Mouse (Mus musculus): ENCODE measurements at regions not wholly inside any gene's neighbourhood (a gene's known extent, or its start where the extent isn't known, plus 50 kb on each side); places are given as distances from the start of the nearest gene placed in this dataset.

DNA sequence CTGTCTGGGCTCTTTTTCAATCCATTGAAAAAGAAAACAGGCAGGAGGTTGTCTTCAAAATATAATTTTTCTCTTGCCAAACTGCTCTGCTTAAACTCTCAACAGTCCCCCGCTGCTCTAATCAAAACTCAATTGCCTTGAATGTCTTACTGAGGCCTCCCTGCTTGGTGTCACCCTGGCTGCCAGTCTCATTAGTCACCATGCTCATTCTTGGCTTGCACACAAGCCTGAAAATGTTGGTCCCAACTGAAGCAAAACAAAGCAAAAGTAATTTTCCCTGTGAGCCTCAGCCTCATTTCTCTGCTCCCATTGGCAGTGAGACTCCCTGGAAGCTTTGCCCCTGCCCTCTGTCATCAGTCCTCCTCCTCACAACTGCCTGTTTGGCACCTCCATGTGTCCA, 288.1 kb upstream of the Lmcd1 start:
- Histone ChIP-seq H3K4me1 (ENCODE audit: control insufficient read depth, insufficient read depth, low read length) (no peaks in the 10 kb centered on the region), H3K79me2 (ENCODE audit: control insufficient read depth, insufficient read depth, low read length) (no peaks in the 10 kb centered on the region), H3K36me3 (ENCODE audit: control insufficient read depth, insufficient read depth, low read length) (no peaks in the 10 kb centered on the region), H3K4me3 (ENCODE audit: insufficient read depth, low read depth, low read length) (no peak overlapping the region), H3K27me3 (ENCODE audit: control insufficient read depth, insufficient read depth, low read length) (no peaks in the 10 kb centered on the region), H3K27ac (replicated peaks; ENCODE audit: insufficient read depth, low read depth, low read length) (no peak overlapping the region), H3K9ac (ENCODE audit: low read depth, low read length) (no peak overlapping the region)
- 37% methylated on average over 1 of the region's 1 CpGs for WGBS
- no peak for TF ChIP-seq POLR2A (IDR thresholded peaks at IDR 0.05; ENCODE audit: extremely low read depth, insufficient read depth, low read length)
- no peak for TF ChIP-seq CTCF (IDR thresholded peaks at IDR 0.05; ENCODE audit: low read depth, low read length)
- no peak for DNase-seq (ENCODE audit: extremely low read depth, low read depth, low spot score)

DNA sequence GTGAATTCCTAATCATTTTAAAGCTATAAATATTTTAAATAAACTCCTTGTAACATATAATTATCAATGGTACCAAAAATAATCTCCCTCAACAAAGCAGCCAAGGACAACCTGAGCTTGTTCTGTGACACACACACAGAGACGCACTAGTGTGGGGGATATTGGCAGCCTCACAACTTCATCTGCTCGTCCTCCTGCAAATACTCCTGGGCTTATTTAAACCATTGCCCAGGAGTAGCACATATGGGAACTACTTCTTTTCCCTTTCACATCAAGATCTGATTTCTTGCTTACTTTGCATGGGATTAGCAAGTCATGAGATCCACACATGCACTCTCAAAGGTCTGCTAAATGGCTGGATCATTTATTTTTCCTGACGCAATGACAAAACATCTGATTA, 277.7 kb upstream of the Lmcd1 start:
- no peak for DNase-seq (ENCODE audit: extremely low read depth, low read depth, low spot score)
- WGBS = 81% methylated on average over 3 of the region's 3 CpGs
- Histone ChIP-seq H3K27ac (replicated peaks; ENCODE audit: insufficient read depth, low read depth, low read length) (no peak overlapping the region), H3K4me1 (ENCODE audit: control insufficient read depth, insufficient read depth, low read length) (no peaks in the 10 kb centered on the region), H3K27me3 (ENCODE audit: control insufficient read depth, insufficient read depth, low read length) (no peaks in the 10 kb centered on the region), H3K4me3 (ENCODE audit: insufficient read depth, low read depth, low read length) (no peak overlapping the region), H3K79me2 (ENCODE audit: control insufficient read depth, insufficient read depth, low read length) (no peaks in the 10 kb centered on the region), H3K9ac (ENCODE audit: low read depth, low read length) (no peak overlapping the region), H3K36me3 (ENCODE audit: control insufficient read depth, insufficient read depth, low read length) (no peaks in the 10 kb centered on the region)
- TF ChIP-seq POLR2A (IDR thresholded peaks at IDR 0.05; ENCODE audit: extremely low read depth, insufficient read depth, low read length) = no peak
- TF ChIP-seq CTCF (IDR thresholded peaks at IDR 0.05; ENCODE audit: low read depth, low read length) = no peak

DNA sequence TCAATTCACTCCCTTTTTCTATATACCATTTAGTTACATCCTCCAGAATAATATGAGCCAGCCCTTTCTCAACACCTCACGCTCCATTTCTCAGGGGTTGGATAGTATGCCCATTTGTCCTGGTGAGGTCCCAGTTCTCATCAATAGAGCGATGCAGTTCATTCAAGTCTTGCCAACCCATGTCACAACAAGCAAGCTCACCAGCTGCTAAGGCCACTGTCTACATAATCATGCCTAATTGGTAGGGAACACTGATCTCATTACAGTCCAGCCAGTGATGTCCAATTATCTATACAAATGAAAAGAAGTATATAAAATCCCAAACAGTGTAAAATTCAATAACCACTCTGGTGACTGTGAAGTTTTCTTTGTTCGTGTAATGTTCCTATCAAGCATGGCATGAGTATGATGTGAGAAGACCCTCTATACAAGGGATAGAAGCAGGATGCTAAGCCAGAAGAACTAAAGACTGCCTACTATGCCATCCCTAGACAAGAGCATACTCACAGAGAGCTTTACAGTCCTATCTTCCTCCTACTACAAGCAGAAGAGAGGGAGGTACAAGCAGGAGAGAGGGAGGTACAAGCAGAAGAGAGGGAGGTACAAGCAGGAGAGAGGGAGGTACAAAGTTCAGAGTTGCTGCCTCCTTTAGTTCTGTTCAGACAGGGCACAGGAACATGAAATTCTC, 269.6 kb upstream of the Lmcd1 start:
- 80% methylated on average over 3 of the region's 3 CpGs for WGBS

DNA sequence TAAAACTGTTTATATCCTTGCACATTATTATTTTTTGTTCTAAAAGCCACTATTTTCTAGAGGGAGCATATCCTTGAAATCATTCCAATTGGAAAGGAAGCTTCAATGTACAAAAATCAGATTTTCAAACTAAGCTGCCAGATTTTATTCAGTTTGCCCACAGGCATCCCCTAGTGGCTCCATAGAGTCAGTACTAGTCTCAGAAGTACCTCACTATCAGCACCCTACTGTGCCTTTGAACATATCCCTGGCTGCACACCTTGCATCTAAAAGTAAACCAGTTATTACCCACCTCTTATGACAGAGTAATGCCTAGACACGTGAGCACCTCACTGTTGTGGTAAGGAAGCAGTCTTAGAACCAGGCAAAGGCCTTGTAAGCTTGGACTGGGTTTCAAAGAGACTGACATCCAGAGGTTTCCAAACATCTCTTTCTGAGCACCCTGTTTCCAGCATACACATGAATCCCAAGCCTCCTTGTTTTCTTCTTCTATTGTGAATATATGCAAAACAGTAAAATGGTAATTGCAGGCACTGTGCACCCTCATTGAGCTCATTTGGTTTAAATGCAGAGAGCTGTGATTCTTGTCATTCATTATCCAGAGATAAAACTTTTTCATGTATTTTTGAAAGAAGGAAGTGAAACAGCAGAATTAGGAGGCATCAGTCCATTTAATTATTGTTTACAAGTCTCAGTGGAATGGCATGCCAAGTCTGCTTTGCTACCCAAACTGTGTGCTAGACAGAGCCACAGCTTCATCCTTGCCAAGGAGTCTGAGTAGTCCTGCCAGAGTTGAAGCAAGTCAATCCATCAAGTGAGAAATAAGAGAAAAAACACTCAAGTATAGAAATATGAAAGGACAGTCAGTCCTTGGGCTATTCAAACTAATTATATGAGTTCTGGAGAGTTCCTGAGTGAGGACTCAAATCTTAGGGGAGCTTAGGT, 247.0 kb upstream of the Lmcd1 start:
- Histone ChIP-seq H3K79me2 (ENCODE audit: control insufficient read depth, insufficient read depth, low read length) (no peaks in the 10 kb centered on the region), H3K4me3 (ENCODE audit: insufficient read depth, low read depth, low read length) (no peak overlapping the region), H3K9ac (ENCODE audit: low read depth, low read length) (no peak overlapping the region), H3K36me3 (ENCODE audit: control insufficient read depth, insufficient read depth, low read length) (no peaks in the 10 kb centered on the region), H3K27me3 (ENCODE audit: control insufficient read depth, insufficient read depth, low read length) (no peaks in the 10 kb centered on the region), H3K27ac (replicated peaks; ENCODE audit: insufficient read depth, low read depth, low read length) (no peak overlapping the region), H3K4me1 (ENCODE audit: control insufficient read depth, insufficient read depth, low read length) (no peaks in the 10 kb centered on the region)
- DNase-seq (ENCODE audit: extremely low read depth, low read depth, low spot score) = peak; percentile 24
- 49% methylated on average over 1 of the region's 1 CpGs for WGBS
- TF ChIP-seq CTCF (IDR thresholded peaks at IDR 0.05; ENCODE audit: low read depth, low read length) (no peak), POLR2A (IDR thresholded peaks at IDR 0.05; ENCODE audit: extremely low read depth, insufficient read depth, low read length) (no peak)

More for the DNA sequence above, 269.6 kb upstream of the Lmcd1 start:
- Histone ChIP-seq H3K4me1 (ENCODE audit: control insufficient read depth, insufficient read depth, low read length) (no peaks in the 10 kb centered on the region), H3K79me2 (ENCODE audit: control insufficient read depth, insufficient read depth, low read length) (no peaks in the 10 kb centered on the region), H3K4me3 (ENCODE audit: insufficient read depth, low read depth, low read length) (no peak overlapping the region), H3K9ac (ENCODE audit: low read depth, low read length) (no peak overlapping the region), H3K27ac (replicated peaks; ENCODE audit: insufficient read depth, low read depth, low read length) (no peak overlapping the region), H3K36me3 (ENCODE audit: control insufficient read depth, insufficient read depth, low read length) (no peaks in the 10 kb centered on the region), H3K27me3 (ENCODE audit: control insufficient read depth, insufficient read depth, low read length) (no peaks in the 10 kb centered on the region)
- DNase-seq (ENCODE audit: extremely low read depth, low read depth, low spot score) = no peak
- no peak for TF ChIP-seq POLR2A (IDR thresholded peaks at IDR 0.05; ENCODE audit: extremely low read depth, insufficient read depth, low read length)
- TF ChIP-seq CTCF (IDR thresholded peaks at IDR 0.05; ENCODE audit: low read depth, low read length) = no peak

DNA sequence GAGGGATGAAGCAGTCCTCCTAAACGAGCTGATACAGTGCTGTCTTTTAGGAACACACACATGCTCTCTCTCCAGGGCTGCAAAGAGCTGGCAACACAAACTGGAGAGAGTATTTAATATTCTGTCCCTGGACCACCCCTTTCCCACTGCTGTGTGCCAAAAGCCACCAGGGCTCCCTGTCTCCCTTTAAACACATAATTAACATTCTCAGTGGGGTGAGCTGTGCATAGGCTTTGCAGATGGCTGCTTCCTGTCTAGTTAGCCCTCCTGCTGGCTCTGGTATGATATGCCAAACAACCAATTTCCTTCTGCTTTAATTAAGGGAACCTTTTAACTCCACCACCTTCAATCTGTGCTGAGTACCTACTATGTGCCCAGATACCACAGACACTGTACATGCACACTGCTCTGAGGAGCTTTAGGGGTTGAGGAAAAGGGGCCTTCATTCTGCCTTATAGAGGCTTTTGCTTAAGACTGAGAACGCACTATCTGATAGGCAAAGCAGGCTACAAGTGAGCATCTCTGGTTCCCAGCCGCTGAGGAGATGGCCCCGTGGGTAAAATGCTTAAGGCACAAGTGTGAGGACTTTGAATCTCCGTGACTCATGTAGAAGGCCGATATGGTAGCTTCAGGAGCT, 222.9 kb upstream of the Lmcd1 start:
- Histone ChIP-seq H3K4me1 (ENCODE audit: control insufficient read depth, insufficient read depth, low read length) (no peaks in the 10 kb centered on the region), H3K27me3 (ENCODE audit: control insufficient read depth, insufficient read depth, low read length) (no peaks in the 10 kb centered on the region), H3K27ac (replicated peaks; ENCODE audit: insufficient read depth, low read depth, low read length) (no peak overlapping the region), H3K79me2 (ENCODE audit: control insufficient read depth, insufficient read depth, low read length) (no peaks in the 10 kb centered on the region), H3K4me3 (ENCODE audit: insufficient read depth, low read depth, low read length) (no peak overlapping the region), H3K36me3 (ENCODE audit: control insufficient read depth, insufficient read depth, low read length) (no peaks in the 10 kb centered on the region), H3K9ac (ENCODE audit: low read depth, low read length) (no peak overlapping the region)
- TF ChIP-seq POLR2A (IDR thresholded peaks at IDR 0.05; ENCODE audit: extremely low read depth, insufficient read depth, low read length) = no peak
- no peak for TF ChIP-seq CTCF (IDR thresholded peaks at IDR 0.05; ENCODE audit: low read depth, low read length)
- WGBS = 71% methylated on average over 6 of the region's 6 CpGs
- peak; percentile 22 for DNase-seq (ENCODE audit: extremely low read depth, low read depth, low spot score)
